Mouse (Mus musculus) right cerebral cortex, adult 2 months (tissue): Measurements from ENCODE around the gene Pex5.
A peak's percentile ranks its signal among the peaks of the same experiment; 100 is the strongest.

Experiments used
- DNase-seq, 2 experiments: peaks; one replicate each; pipeline ENCODE4 v3.0.0; 2021 to 2022; ENCODE audit warnings: low spot score in 2 of 2

Gene Pex5

DNA sequence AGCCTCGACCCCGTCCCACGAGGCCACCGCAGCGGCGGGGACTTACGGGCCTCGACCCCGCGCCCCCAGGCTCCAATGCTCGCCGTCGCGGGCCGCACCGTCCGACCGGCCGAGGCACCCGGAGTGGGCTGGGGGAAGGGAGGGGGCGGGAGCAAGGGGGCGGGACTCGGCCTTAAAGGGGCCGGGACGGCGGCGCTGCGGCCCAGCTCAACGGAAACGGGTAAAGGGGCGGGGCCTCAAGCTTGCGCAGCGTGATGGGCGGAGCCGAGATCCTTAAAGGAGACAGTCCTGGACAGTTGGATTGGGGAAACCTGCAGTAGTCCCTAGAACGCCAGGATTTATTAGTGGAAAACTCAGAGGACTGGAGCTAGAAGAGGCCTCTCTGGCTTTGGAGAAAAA lies at the start of gene Pex5:
Pex5 (minus strand) TSS at position 141 of the 399 bp plus-strand sequence.
- peak; percentile 94 to 95 for DNase-seq

DNA sequence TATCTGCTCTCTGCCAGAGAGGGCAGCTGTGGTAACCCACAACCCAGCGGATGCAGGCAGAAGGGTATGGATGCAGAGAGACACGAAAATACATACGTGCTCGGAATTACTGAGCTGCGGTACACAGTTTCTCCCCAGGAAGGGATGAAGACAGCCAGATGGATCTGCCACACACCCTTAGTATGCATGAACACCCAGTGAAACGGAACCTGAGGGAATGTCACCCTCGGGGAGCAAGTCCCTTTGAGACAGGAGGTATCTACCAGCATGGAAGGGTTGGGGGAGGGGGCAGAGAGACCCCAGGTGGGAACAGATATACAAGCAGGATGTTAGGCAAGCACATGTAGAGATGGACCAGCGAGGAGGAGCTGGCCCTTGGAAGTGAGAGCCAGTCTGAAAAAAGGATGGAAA lies 49.0 kb upstream of the Pex5 start:
- DNase-seq = peak; percentile 29 to 39

DNA sequence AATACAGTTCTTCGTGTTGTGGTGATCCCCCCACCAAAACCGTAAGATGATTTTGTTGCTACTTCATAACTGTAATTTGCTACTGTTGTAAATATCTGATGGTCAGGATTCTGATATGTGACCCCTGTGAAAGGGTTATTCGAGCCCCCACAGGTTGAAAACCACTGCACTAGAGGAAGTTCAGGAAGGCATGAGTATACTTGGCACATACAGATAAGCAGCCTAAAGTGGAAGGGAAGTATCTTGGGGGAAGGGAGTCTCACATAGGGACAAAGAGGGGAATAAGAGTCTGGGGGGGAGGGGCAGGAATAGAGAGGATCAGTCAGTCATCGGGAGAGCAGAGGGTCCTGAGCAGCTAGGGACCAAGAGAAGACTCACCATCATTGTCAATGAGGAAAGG lies 44.5 kb upstream of the Pex5 start:
- DNase-seq = no peak

DNA sequence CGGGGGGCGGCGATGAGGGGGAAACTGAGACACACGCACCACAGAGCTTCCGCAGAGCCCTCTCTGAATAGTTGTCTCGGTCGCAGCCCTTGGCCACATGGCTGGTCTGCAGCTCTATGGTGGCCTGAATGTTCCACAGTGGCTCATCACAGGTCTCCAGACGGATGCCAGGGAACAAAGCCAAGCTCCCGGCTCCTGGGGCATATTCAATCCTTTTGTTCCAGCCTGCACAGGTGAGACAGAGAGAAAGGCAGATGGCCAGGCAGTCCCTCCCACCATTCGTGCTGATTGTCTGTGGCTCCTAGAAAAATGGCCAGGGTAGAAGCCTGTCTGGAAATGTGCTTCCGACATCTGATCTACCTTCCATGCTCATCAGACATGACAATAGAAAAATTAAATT lies 43.6 kb upstream of the Pex5 start:
- no peak for DNase-seq

DNA sequence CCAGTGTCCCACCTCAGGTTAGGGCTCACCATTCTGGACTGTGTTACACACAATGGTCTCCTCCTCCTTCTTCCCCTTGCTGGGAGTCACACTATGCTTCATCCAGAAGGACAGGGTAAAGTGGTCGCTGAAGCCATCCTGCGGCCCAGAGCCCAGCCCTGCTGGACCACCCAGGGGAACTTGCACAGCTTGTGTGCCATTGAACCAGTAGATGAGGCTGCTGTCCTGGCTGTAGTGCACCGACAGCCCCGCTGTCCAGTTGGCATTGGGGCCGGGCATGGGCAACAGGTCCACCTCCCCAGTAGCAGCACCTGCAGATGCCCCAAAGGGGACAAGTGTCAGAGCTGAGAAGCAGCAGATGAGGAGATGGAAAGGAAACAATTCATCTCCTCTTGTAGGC lies 43.0 kb upstream of the Pex5 start:
- no peak for DNase-seq

DNA sequence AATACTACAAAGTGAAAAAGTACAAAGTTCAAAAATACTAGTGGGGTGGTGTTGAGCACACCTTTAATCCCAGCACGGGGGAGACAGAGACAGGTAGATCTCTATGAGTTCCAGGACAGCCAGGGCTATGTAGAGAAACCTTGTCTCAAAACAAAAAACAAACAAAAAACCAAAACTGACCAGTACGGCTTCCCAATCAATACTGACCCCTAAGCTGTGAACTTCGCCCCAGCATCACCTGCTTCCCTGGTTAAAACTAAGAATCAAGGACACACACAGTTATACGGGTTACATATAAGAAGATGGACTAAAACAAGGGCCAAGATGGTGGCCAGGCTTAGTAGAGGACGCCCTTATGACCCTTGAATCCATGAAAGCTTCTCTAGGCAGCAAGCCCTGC lies 41.4 kb upstream of the Pex5 start:
- no peak for DNase-seq

DNA sequence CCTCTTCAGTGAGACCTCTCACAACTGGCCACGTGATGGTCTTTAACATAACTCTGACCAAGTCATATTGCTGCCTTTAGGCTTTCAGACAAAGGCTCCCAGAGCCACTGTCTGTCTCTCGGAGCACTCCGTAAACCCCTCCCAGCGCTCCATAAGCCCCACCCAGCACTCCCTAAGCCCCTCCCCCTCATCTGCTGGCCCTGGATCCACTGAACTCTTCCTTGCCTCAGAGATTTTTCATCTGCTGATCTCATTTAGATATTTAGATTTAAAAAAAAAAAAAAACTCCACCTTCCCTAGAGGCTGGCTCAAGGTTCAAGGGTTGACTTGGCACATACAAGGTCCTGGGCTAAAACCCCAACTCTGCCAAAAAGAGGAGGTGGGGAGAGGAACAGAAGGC lies 38.9 kb upstream of the Pex5 start:
- no peak for DNase-seq

DNA sequence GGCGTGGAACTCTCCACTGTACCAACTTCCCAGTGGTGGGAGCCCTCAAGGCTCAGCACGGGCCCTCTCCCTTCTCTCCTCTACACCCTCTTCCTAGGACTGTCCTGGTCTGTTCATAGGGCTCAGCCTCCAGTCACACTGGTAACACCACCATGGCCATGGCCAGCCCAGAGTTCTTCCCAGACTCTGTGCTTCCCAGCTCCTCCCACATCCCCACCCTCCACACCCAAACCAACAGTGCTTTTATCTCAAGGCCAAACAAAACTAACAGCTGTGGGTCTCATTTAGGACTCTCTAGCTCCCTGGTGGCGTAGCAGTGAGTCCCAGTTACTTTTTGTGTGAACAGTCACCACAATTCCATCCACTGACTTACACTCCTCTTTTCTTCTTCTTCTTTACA lies 37.1 kb upstream of the Pex5 start:
- DNase-seq = no peak

DNA sequence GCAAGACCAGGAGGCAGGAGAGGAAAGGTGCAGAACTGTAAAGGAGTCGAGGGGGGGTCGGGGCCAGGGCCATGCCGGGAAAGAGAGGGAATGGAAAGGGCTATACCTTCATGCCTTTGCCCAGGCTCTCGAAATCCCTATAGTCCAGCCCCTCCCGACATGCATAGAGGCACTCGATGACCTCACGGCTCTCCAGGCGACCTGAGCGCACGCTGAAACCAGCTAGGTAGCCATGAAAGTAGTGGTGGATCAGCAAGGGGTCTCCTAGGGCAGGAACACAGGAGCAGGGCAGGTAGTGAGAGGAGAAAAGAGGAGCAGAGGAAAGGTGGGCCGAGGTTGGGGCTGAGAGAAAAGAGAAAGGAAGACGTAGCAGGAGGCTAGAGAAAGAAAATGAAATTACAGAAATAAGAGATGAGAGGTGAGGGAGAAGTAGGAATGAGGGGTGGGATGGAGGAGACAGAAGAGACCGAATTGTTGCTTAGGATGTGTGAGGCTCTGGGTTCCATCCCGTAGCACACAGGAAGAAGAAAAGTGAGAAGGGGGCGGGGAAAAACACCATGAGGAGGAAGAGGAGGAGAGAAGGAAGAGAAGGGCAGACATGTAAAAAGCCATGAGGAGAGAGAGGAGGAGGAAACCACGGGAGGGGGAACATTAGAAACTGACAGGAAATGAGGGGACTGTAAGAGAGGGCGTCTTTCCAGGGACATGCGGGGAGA lies 35.0 kb upstream of the Pex5 start:
- DNase-seq = no peak

DNA sequence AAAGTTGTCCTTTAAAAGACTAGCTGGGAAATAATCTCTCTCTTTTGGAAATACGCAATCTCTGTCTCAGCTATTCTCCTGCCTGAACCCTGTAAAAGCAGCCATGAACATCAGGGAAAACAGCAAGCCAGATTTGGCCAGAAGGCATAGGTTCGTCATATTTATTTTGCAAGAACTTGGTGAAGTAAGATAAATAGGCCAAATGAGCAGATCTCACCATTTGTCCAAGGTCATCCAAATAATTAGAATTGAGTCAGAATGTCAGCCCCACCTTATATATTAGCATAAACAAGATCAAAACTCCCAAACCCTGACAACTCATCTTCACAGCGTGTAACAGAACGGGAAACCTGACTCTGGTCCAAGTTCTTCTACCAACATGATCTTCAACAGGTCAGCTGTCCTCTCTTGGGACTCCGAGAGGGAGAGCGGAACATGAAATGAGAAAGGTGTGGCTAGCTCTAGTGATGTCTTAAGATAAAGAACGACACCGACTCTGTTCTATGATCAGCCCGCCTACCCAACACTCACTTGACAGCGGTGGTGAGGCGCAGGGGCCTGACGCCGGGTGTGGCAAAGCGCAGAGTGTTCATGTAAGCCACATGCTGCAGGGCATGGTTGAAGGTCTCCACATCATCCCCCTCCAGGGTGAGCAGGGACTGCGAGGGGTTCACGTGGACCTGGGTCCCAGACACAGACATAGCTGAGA lies 34.2 kb upstream of the Pex5 start:
- no peak for DNase-seq

DNA sequence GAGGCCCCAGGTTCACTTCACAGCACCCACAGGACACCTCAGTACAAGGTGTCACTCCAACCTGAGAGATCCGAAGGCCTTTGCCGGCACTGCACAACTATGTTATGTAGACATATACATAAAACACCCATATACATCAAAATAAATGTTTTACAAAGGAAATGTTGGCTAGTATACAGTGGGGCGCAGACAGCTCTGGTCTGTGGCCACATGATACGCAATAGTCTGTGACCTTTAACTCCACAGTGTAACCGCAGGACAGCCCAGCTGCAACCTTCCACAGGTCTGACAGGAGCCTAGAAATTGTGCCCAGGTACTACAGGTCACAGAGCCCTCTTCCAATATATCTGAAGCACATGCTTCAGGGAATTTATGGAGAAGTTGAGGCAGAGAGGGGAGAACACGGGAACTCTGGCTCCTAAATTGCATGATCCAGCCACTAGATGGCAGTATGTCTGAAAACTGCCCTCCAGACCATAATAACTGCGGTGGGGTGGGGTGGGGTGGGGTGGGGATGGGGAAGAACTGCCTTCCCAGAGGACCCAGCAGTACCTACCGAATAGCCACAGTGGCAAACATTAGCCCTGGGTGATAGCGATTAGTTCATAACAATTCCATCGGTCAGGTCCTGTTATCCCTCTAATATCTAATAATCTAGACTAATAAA lies 33.5 kb upstream of the Pex5 start:
- no peak for DNase-seq

DNA sequence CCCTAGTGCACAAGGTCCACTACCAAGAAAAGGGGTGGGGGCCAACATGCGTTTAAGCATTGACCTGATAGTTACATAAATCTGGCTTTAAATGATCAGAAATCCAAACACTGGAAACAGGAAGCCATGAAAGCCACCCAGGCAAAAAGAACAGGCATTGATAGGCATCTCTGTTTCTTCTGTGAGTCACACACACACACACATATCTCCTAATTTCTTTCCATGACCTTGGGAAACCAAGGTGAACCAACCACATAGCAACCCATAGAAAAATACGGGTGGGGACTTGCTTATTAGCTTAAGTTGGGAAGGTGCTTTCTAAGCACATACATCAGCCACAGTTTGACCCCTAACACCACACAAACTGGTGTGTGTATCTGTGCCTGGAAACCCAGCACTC lies 32.5 kb upstream of the Pex5 start:
- no peak for DNase-seq

DNA sequence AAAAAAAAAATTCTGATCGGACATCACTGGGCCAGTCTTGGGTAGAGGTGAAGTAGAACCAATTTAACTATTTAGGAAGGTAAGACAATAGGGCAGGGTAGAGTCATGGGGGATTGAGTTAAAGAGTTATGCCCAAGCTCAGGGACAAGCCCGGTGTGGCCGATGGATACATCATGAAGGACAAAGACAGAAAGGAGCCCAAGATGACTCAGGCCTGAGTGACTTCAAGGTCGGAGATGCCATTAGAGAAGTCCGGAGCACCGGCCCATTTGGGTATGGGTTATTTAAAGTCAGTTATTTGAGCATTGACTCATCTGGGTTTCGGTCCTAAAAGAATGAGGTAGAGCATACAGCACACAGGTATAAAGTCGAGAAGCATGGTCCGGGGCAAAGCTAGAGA lies 31.6 kb upstream of the Pex5 start:
- DNase-seq = no peak

DNA sequence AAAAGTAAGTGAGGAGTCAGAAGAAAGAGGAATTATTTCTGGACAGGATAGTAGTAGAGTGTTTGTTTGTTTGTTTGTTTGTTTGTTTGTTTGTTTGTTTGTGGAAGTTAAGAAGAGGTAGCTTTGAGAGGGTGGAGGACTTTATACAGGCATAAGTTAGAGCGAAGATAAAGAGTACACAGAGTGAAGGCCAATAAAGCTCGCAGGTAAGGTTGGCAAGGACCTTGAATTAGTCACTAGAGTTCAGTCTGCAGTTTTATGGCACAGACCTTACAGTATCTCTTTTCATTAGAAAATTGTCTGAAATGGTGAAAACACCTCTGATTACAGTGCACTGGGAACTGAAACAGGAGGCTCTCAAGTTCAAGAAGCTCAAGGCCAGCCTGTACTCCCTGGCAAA lies 31.2 kb upstream of the Pex5 start:
- DNase-seq = no peak

DNA sequence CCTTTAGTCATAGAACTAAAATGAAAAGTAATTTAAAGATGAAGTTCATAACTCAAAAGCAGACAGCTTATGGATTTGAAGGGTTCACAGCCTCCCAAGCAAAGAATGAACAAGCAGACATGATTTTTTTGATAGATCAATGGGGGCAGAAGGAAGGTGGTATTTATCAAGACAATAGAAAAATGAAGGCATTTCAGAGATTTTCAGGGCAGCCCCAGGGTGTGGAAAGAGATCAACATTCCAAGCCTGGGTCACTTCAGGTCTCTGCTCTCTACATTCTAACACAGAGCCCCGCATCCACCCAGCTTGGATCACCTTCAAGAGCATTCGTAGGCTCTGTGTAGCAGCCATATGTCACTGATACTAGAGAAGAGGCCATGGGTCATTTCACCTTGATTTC lies 28.5 kb upstream of the Pex5 start:
- DNase-seq = no peak

DNA sequence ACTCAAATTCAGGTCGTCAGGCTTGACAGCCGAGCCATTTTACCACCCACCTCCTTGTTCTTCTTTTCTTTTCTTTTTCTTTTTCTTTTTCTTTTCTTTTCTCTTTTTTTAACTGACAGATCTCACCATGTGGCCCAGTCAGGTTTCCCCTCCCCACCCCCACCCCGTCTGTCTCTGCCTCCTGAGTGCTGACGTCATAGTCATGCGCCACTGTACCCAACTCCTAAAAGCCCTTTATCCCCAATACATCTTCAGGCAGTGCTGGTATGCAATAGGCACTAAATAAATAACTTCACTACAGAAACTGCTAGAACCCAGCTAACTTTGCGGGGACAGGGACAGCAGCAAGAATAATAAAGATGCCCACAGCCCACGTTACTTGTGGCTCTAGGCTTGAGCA lies 21.4 kb upstream of the Pex5 start:
- no peak for DNase-seq

DNA sequence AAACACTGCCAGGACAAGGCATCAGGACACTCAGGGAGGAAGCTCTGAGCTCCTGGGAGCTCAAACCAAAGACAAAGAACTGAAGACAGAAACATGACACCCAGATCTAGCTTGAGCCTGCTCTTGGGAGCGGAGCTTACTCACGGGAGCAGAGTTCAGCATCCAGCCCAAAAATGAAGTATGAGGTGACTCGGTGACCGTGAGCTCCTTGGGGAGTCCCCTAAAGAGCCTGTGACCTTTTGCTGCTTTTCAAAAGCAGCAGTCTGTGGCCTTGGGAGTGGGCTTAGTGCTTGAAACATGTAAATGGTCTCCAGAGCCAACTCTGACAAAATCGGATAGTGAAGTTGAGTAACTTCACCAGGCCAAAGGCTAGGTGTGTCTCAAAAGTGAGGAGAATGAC lies 20.3 kb upstream of the Pex5 start:
- no peak for DNase-seq

DNA sequence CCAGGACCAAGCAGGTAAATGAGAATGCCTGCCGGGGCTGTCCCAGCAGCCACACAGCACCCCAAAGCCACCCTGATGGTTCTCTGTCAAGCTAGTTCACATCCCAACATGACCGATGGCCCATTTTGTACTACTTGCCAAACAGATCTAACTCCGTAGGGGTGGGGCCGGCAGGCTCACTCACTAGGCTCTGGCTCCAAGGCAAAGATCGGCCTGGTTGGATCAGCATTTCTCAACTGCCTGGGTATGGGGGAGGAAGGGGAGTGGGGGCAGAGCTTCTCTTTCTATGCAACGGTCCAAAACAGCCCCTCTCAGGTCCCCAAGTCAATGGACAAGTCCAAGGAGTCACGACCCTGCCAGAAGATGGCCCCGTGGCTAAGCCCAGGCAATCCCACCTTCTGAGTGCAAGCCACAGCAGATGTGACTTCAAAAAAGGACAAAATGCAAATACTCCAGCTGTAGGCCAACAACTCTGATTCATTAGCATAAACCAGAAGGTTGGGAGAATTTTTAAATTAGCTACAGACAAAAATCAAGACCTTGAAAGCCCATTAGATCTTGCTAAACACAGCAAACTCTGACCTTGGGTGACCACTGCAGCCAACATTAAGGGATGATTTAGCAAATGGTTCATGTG lies 18.9 kb upstream of the Pex5 start:
- no peak for DNase-seq

DNA sequence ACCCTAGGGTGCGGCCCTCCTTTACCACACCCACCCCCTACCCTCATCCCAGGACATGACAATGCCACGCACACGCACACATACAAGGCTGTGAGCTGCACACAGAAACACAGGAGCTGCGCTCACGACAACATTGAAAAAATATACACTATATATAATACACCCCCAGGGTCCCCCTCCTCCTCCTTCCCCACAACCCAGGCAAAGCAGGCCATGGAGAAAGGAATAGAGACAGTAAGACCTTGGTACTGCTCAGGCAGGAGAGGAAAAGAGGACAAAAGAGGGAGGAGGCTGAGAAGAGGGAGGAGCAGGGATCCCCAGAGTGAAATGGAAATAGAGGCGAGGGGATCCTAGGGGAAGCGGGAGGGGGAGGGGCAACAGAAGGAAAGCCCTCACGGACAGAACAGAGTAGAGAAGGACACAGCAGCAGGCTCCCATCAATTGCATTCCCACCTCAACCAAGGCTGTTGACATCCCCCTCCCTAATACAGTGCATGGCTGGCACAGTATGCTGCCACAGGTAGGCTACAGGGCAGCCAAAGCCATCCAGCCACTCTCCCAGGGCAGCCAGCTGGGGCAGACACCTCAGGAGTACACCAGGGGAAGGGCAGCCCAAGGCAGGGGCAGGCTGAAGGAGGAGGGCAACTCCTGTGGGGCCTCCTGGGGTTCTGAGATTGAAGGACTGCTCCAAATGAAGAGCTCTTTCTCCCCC lies 16.1 kb upstream of the Pex5 start:
- DNase-seq = no peak

DNA sequence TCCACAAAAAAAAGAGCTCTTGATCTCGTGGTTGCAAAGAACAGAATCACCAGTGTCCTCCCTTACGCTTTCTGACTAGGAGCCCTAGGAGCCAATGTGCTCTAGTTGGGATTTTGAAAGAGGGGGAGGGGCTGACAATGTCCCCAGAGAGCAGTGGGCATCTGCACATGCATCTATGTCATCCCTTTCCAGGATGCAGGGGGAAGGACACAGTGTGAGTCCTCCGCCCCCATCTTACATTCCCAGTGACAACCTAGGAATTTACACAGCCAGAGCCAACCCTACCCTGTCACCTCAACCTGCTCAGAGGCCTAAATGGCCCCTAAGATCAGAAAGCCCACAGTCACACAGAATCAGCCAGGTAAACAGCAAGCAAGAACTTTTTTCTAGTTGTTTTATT lies 15.5 kb upstream of the Pex5 start:
- no peak for DNase-seq

DNA sequence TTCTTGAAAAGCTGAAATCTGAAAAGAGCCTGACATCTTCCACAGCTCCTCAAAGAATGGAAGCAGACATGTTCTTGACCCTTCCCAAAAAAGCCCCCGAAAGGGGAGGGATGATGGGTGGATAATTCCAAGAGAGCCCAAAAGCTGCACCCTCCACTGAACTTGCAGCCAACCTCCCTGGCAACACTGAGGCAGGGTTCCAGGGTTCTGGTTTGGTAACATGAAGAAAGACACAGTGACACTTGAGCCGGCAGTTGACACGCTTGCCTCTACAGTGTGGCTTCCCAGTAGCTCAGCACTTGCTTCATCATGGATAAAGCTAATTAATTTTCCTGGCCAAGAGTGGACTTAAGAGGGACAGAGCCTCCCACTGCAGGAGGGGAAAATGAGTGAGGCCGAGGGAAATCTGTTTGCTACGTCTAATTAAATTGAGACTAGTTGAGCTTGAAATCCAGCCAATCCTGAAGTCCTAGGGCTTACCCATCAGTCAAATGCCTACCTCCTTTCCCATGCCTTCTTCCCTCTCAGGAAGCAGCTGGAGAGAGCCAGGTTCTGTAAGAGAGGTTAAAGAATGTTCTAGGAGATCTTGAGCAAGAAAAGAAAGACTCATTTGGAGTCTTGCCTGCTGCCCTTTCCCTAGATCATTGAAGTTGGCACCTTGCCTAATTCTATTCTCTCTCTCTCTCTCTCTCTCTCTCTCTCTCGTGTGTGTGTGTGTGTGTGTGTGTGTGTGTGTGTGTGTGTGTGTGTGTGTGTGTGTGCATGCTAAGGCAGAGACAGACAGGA lies 13.1 kb upstream of the Pex5 start:
- DNase-seq = no peak
